Mouse (Mus musculus) liver, embryonic 13.5 days (tissue): Measurements from ENCODE around the gene Mtr. TPM values are rescaled to one million over a fixed set of nuclear protein-coding genes. Genes with fewer than 3 reads are reported as not detected.
A peak's percentile ranks its signal among the peaks of the same experiment; 100 is the strongest.

Source experiments
- ATAC-seq: fragments of 200-750 bp; cut with Nextera tagmentation; 2 replicates; pipeline ENCODE4 v1.8.0; 2017; ENCODE audit warnings: low read depth, mild to moderate bottlenecking, moderate number of reproducible peaks, moderate library complexity
- DNase-seq: peaks from one replicate; pipeline ENCODE4 v3.0.0; 2022
- H3K27ac ChIP-seq: fragments of 300-500 bp; sonication (generic); 2 replicates; pipeline ENCODE4 v1.5.1; 2015; ENCODE audit warnings: moderate library complexity, mild to moderate bottlenecking, inconsistent platforms
- H3K27me3 ChIP-seq: fragments of 300-500 bp; sonication (generic); 2 replicates; pipeline ENCODE4 v1.6.1; 2015; ENCODE audit warnings: mild to moderate bottlenecking, inconsistent platforms
- H3K36me3 ChIP-seq: fragments of 300-500 bp; sonication (generic); 2 replicates; pipeline ENCODE4 v1.6.1; 2015; ENCODE audit warnings: mild to moderate bottlenecking, inconsistent platforms
- H3K4me1 ChIP-seq: fragments of 300-500 bp; sonication (generic); replicated peaks from 2 replicates; pipeline ENCODE4 v1.6.1; 2015; ENCODE audit warnings: inconsistent platforms
- H3K4me2 ChIP-seq: fragments of 300-500 bp; sonication (generic); 2 replicates; pipeline ENCODE4 v1.6.1; 2015; ENCODE audit warnings: inconsistent platforms, mild to moderate bottlenecking, moderate library complexity
- H3K4me3 ChIP-seq: fragments of 300-500 bp; sonication (generic); replicated peaks from 2 replicates; pipeline ENCODE4 v1.5.1; 2015; ENCODE audit warnings: mild to moderate bottlenecking, inconsistent platforms
- H3K9ac ChIP-seq: fragments of 300-500 bp; sonication (generic); 2 replicates; pipeline ENCODE4 v1.6.1; 2015; ENCODE audit warnings: mild to moderate bottlenecking, inconsistent platforms
- H3K9me3 ChIP-seq: fragments of 300-500 bp; sonication (generic); replicated peaks from 2 replicates; pipeline ENCODE4 v1.6.1; 2016; ENCODE audit warnings: inconsistent platforms
- WGBS: fragments of 180-500 bp; shearing (Covaris S2); methylation state at CpG from one replicate; pipeline ENCODE4 v1.1.7; 2015; ENCODE audit not compliant: insufficient replicate concordance; 5-methylcytosine and 5-hydroxymethylcytosine counted together
- polyA plus RNA-seq: library from polyadenylated mRNA; unstranded; fragments of >200 nt; fragmentation: Nextera tagmentation; extraction: Ambion mirVana; gene quantifications from 2 replicates; pipeline ENCODE4 v1.2.1, GENCODE M21; 2015

Gene Mtr
- polyA plus RNA-seq, 1 experiment from 2014 or later, result 9.4 TPM

GRCm38 (mm10) chr13:12272953-12273352, 15.0 kb upstream of the Mtr start:
- Histone ChIP-seq H3K36me3 (no peaks in the 10 kb centered on the region), H3K27ac (no peak overlapping the region), H3K4me2 (no peak overlapping the region), H3K9me3 (no peaks in the 10 kb centered on the region), H3K27me3 (no peaks in the 10 kb centered on the region), H3K4me1 (no peaks in the 10 kb centered on the region), H3K9ac (no peak overlapping the region), H3K4me3 (no peak overlapping the region)
- no peak for DNase-seq
- 27% methylated on average over 3 of the region's 3 CpGs for WGBS
- ATAC-seq, result no peak

- no peaks in the 10 kb centered on the region for H3K27me3 ChIP-seq
- no peak for ATAC-seq
- no peak overlapping the region for H3K4me3 ChIP-seq
- H3K4me2 ChIP-seq, result no peak overlapping the region
- H3K4me1 ChIP-seq, result no peaks in the 10 kb centered on the region
- H3K36me3 ChIP-seq, result no peaks in the 10 kb centered on the region
- H3K27ac ChIP-seq, result no peak overlapping the region
- no peak for DNase-seq
- no peak overlapping the region for H3K9ac ChIP-seq
- H3K9me3 ChIP-seq, result no peaks in the 10 kb centered on the region
- WGBS, result 71% methylated on average over 3 of the region's 3 CpGs
These were observed 10.1 kb upstream of the Mtr start for GRCm38 (mm10) chr13:12267971-12268370.

GRCm38 (mm10) chr13:12267097-12267496, 9.2 kb upstream of the Mtr start:
- Histone ChIP-seq H3K4me1 (no peaks in the 10 kb centered on the region), H3K9me3 (no peaks in the 10 kb centered on the region), H3K27ac (no peak overlapping the region), H3K27me3 (no peaks in the 10 kb centered on the region), H3K4me2 (no peak overlapping the region), H3K9ac (no peak overlapping the region), H3K36me3 (no peaks in the 10 kb centered on the region), H3K4me3 (no peak overlapping the region)
- no peak for DNase-seq
- no peak for ATAC-seq
- 50% methylated on average over 3 of the region's 3 CpGs for WGBS

GRCm38 (mm10) chr13:12263996-12264395, 6.1 kb upstream of the Mtr start:
- Histone ChIP-seq H3K27me3 (no peaks in the 10 kb centered on the region), H3K9me3 (peaks cover 10% of the 10 kb centered on the region; the same call in 1 of the 2 replicates), H3K36me3 (no peaks in the 10 kb centered on the region), H3K4me3 (no peak overlapping the region), H3K27ac (no peak overlapping the region), H3K4me1 (peaks cover 9% of the 10 kb centered on the region), H3K9ac (no peak overlapping the region), H3K4me2 (no peak overlapping the region)
- 60% methylated on average over 6 of the region's 6 CpGs for WGBS
- ATAC-seq, result no peak
- no peak for DNase-seq

- Histone ChIP-seq H3K4me3 (no peak overlapping the region), H3K9ac (no peak overlapping the region), H3K9me3 (peaks cover 10% of the 10 kb centered on the region; the same call in 1 of the 2 replicates), H3K36me3 (no peaks in the 10 kb centered on the region), H3K4me2 (no peak overlapping the region), H3K27ac (no peak overlapping the region), H3K27me3 (no peaks in the 10 kb centered on the region), H3K4me1 (peaks cover 22% of the 10 kb centered on the region)
- ATAC-seq (no peak), DNase-seq (no peak)
These were observed 3.6 kb upstream of the Mtr start for GRCm38 (mm10) chr13:12261505-12261904.

GRCm38 (mm10) chr13:12256871-12257390, 982 bp downstream of the Mtr start:
- Histone ChIP-seq H3K27ac (peak overlapping the region; percentile 88), H3K4me1 (peaks cover 44% of the 10 kb centered on the region), H3K36me3 (peaks cover 14% of the 10 kb centered on the region), H3K4me3 (peak overlapping the region; percentile 90), H3K9ac (peak overlapping the region; percentile 93), H3K9me3 (peaks cover 10% of the 10 kb centered on the region; the same call in 1 of the 2 replicates), H3K4me2 (peak overlapping the region; percentile 77), H3K27me3 (no peaks in the 10 kb centered on the region)
- ATAC-seq, result no peak
- WGBS, result 11% methylated on average over 10 of the region's 10 CpGs
- no peak for DNase-seq

GRCm38 (mm10) chr13:12255911-12256705, 1.8 kb downstream of the Mtr start:
- H3K9me3 ChIP-seq, result peaks cover 10% of the 10 kb centered on the region; the same call in 1 of the 2 replicates
- peaks cover 49% of the 10 kb centered on the region for H3K4me1 ChIP-seq
- no peak for ATAC-seq
- peak overlapping the region; percentile 90 for H3K4me3 ChIP-seq
- H3K4me2 ChIP-seq, result peak overlapping the region; percentile 77
- no peak overlapping the region for H3K27ac ChIP-seq
- WGBS, result 49% methylated on average over 3 of the region's 3 CpGs
- peak overlapping the region; percentile 93 for H3K9ac ChIP-seq
- H3K27me3 ChIP-seq, result no peaks in the 10 kb centered on the region
- DNase-seq, result no peak
- peaks cover 17% of the 10 kb centered on the region for H3K36me3 ChIP-seq

GRCm38 (mm10) chr13:12250496-12250895, 7.4 kb downstream of the Mtr start:
- Histone ChIP-seq H3K4me2 (no peak overlapping the region), H3K36me3 (peaks cover 65% of the 10 kb centered on the region), H3K4me3 (no peak overlapping the region), H3K27ac (no peak overlapping the region), H3K4me1 (peaks cover 33% of the 10 kb centered on the region), H3K27me3 (no peaks in the 10 kb centered on the region), H3K9me3 (no peaks in the 10 kb centered on the region), H3K9ac (no peak overlapping the region)
- no peak for DNase-seq
- ATAC-seq, result peak; percentile 74
- 44% methylated on average over 3 of the region's 3 CpGs for WGBS

- Histone ChIP-seq H3K9ac (no peak overlapping the region), H3K4me3 (no peak overlapping the region), H3K27me3 (no peaks in the 10 kb centered on the region), H3K4me1 (peaks cover 22% of the 10 kb centered on the region), H3K9me3 (no peaks in the 10 kb centered on the region), H3K4me2 (no peak overlapping the region), H3K27ac (no peak overlapping the region), H3K36me3 (peaks cover 72% of the 10 kb centered on the region)
- WGBS, result 78% methylated on average over 8 of the region's 8 CpGs
- no peak for DNase-seq
- ATAC-seq, result no peak; the same call in 1 of the 2 replicates
These were observed 8.6 kb downstream of the Mtr start for GRCm38 (mm10) chr13:12249195-12249898.

GRCm38 (mm10) chr13:12245938-12246337, 12.0 kb downstream of the Mtr start:
- no peak for DNase-seq

GRCm38 (mm10) chr13:12243991-12244390, 13.9 kb downstream of the Mtr start:
- peaks cover 80% of the 10 kb centered on the region for H3K36me3 ChIP-seq
- ATAC-seq, result no peak
- 89% methylated on average over 4 of the region's 4 CpGs for WGBS

More at GRCm38 (mm10) chr13:12245938-12246337, 12.0 kb downstream of the Mtr start:
- no peak overlapping the region for H3K9ac ChIP-seq
- H3K4me1 ChIP-seq, result peaks cover 15% of the 10 kb centered on the region
- 78% methylated on average over 2 of the region's 2 CpGs for WGBS
- no peak overlapping the region for H3K27ac ChIP-seq
- ATAC-seq, result no peak
- H3K27me3 ChIP-seq, result no peaks in the 10 kb centered on the region
- H3K36me3 ChIP-seq, result peaks cover 86% of the 10 kb centered on the region
- no peak overlapping the region for H3K4me2 ChIP-seq
- H3K4me3 ChIP-seq, result no peak overlapping the region
- H3K9me3 ChIP-seq, result no peaks in the 10 kb centered on the region

More at GRCm38 (mm10) chr13:12243991-12244390, 13.9 kb downstream of the Mtr start:
- Histone ChIP-seq H3K9me3 (no peaks in the 10 kb centered on the region), H3K9ac (no peak overlapping the region), H3K27me3 (no peaks in the 10 kb centered on the region), H3K4me1 (no peaks in the 10 kb centered on the region), H3K4me3 (no peak overlapping the region), H3K4me2 (no peak overlapping the region), H3K27ac (no peak overlapping the region)
- no peak for DNase-seq
